Mouse (Mus musculus): Measurements from ENCODE around the gene Zfp651. TPM values are rescaled to one million over a fixed set of nuclear protein-coding genes. Genes with fewer than 3 reads are reported as not detected.

Gene Zfp651
- polyA plus RNA-seq, 1 experiment from 2014 or later, result 30.3 TPM

DNA sequence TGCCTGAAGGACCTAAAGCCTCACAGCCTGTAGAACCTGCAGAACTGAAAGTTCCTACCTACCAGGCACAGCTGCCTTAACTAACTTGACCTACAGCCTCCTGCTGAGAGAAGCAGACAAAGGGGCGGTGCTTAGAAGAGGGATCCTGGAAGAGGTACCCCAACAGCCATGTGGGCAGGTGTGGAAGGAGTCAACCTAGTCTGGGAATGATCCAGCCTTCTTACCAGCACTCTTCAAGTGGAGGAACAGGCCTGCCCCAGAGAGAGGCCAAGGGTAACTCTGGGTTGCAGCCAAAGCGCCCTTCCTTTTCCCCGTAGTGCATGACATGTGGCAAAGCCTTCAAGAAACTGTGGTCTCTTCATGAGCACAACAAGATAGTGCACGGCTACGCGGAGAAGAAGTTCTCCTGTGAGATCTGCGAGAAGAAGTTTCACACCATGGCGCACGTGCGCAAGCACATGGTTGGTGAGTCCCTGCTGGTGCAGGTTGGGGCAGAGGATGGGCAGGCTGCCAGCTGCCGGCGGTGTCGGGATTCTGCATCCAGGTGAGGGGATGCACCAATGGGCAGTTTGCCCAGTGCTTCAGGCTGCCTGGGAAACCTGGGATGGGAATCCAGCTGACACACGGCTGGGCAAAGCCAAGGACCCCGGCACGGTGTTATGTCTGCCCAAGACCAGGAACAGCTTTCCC is 6.2 kb downstream of the Zfp651 start:
- Histone ChIP-seq H3K4me2 (no peak overlapping the region), H3K36me3 (replicated peaks) (peaks cover 16% of the 10 kb centered on the region; the same call in 1 of the 2 replicates), H3K4me1 (peaks cover 19% of the 10 kb centered on the region), H3K4me3 (no peak overlapping the region), H3K27me3 (replicated peaks) (no peaks in the 10 kb centered on the region), H3K9ac (no peak overlapping the region), H3K9me3 (no peaks in the 10 kb centered on the region), H3K27ac (no peak overlapping the region)
- ATAC-seq (replicated peaks), result no peak
- WGBS, result 92% methylated on average over 16 of the region's 16 CpGs

GRCm38 (mm10) chr9:121772412-121772811 is 13.3 kb downstream of the Zfp651 start:
- peaks cover 6% of the 10 kb centered on the region; the same call in 1 of the 2 replicates for H3K36me3 ChIP-seq (replicated peaks)
- no peak overlapping the region for H3K4me2 ChIP-seq
- H3K4me1 ChIP-seq, result peaks cover 1% of the 10 kb centered on the region
- H3K4me3 ChIP-seq, result no peak overlapping the region
- no peak overlapping the region for H3K9ac ChIP-seq
- no peaks in the 10 kb centered on the region for H3K9me3 ChIP-seq
- no peak for ATAC-seq (replicated peaks)
- H3K27me3 ChIP-seq (replicated peaks), result peaks cover 20% of the 10 kb centered on the region
- H3K27ac ChIP-seq, result no peak overlapping the region
- WGBS, result 83% methylated on average over 5 of the region's 5 CpGs

DNA sequence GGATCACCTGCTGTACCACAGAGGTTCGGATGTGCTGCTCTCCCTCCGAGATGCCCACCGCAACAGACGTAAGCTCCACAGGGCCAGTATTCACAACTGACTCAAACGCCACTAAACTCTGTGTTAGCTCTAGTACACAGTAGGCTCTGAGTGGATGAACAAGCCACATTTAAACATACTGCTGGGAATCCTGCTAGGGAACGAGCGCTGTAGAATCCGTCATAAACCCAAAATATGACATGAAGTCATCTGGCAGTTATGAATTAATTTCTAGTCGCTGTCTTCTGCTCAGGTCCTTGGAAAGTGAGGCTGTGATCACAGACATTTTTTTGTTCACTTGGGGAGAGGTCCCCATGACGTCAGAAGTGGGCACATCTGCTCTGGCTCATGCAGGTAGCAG is 16.8 kb downstream of the Zfp651 start:
- 83% methylated on average over 10 of the region's 10 CpGs for WGBS
- no peaks in the 10 kb centered on the region for H3K36me3 ChIP-seq (replicated peaks)
- peaks cover 12% of the 10 kb centered on the region for H3K4me1 ChIP-seq
- H3K4me2 ChIP-seq, result no peak overlapping the region
- H3K9ac ChIP-seq, result no peak overlapping the region
- ATAC-seq (replicated peaks), result no peak
- no peak overlapping the region for H3K4me3 ChIP-seq
- H3K9me3 ChIP-seq, result no peaks in the 10 kb centered on the region
- peaks cover 47% of the 10 kb centered on the region for H3K27me3 ChIP-seq (replicated peaks)
- no peak overlapping the region for H3K27ac ChIP-seq

DNA sequence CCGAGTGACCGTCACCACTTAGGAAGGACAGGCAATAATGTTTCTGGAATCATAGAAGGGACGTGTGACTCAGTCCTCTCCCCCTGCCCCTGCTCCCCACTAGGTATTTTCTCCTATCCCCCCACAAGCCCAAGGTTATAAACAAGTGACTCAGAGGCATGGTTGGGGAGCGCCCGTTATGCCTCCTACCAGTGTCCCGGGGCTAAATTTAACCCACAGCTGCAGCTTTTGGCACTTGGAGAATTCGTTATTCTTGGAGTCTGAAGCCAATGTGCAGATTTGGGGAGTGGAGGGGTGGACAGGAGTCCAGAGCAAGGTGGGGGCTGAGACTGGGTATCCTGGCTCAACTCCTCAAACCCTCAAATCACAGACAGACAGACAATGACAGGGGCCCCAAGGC is 17.4 kb downstream of the Zfp651 start:
- 84% methylated on average over 7 of the region's 7 CpGs for WGBS
- Histone ChIP-seq H3K27ac (no peak overlapping the region), H3K4me3 (no peak overlapping the region), H3K4me2 (no peak overlapping the region), H3K4me1 (peaks cover 12% of the 10 kb centered on the region), H3K27me3 (replicated peaks) (peaks cover 47% of the 10 kb centered on the region), H3K36me3 (replicated peaks) (no peaks in the 10 kb centered on the region), H3K9ac (no peak overlapping the region), H3K9me3 (no peaks in the 10 kb centered on the region)
- ATAC-seq (replicated peaks), result no peak

GRCm38 (mm10) chr9:121777484-121778065 is 18.4 kb downstream of the Zfp651 start, which contains the start of gene Klhl40:
Gene Klhl40, plus strand, starts transcription at chr9:121777607.
- H3K27ac ChIP-seq, result 0 out of 2 replicates have a peak within 1 kb of the TSS, but pooled peaks have one; percentile 17
- peak within 1 kb of the TSS; percentile 40 for H3K4me3 ChIP-seq
- H3K9me3 ChIP-seq, result no peaks in the 10 kb centered on the region
- H3K36me3 ChIP-seq (replicated peaks), result no peaks in the 10 kb centered on the region
- H3K27me3 ChIP-seq (replicated peaks), result peaks cover 47% of the 10 kb centered on the region
- ATAC-seq (replicated peaks), result peak; percentile 49
- H3K4me1 ChIP-seq, result peaks cover 12% of the 10 kb centered on the region
- peak within 1 kb of the TSS; percentile 31 for H3K9ac ChIP-seq
- peak within 1 kb of the TSS; percentile 73 for H3K4me2 ChIP-seq
- WGBS, result 16% methylated on average over 30 of the region's 30 CpGs

DNA sequence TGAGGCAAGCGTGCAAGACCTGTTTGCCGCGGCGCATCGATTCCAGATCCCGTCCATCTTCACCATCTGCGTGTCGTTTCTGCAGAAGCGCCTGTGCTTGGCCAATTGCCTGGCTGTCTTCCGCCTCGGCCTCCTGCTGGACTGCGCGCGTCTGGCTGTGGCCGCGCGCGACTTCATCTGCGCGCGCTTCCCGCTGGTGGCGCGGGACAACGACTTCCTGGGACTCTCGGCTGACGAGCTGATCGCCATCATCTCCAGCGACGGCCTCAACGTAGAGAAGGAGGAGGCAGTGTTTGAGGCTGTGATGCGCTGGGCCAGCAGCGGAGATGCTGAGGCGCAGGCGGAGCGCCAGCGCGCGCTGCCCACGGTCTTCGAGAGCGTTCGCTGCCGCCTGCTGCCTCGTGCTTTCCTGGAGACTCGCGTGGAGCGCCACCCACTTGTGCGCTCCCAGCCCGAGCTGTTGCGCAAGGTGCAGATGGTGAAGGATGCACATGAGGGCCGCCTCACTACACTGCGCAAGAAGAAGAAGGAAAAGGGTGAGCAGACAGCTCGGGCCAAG is 19.0 kb downstream of the Zfp651 start:
- Histone ChIP-seq H3K4me2 (peak overlapping the region; percentile 73), H3K9ac (peak overlapping the region; percentile 31), H3K4me1 (peaks cover 12% of the 10 kb centered on the region), H3K4me3 (peak overlapping the region; percentile 40), H3K36me3 (replicated peaks) (no peaks in the 10 kb centered on the region), H3K27me3 (replicated peaks) (peaks cover 47% of the 10 kb centered on the region), H3K9me3 (no peaks in the 10 kb centered on the region), H3K27ac (0 out of 2 replicates have a peak overlapping the region, but pooled peaks have one; percentile 17)
- ATAC-seq (replicated peaks), result peak; percentile 67
- 13% methylated on average over 54 of the region's 54 CpGs for WGBS

GRCm38 (mm10) chr9:121784801-121785200 is 25.7 kb downstream of the Zfp651 start:
- Histone ChIP-seq H3K27me3 (replicated peaks) (peaks cover 3% of the 10 kb centered on the region; the same call in 1 of the 2 replicates), H3K36me3 (replicated peaks) (no peaks in the 10 kb centered on the region), H3K27ac (no peak overlapping the region), H3K9me3 (no peaks in the 10 kb centered on the region), H3K9ac (no peak overlapping the region), H3K4me3 (no peak overlapping the region), H3K4me2 (no peak overlapping the region), H3K4me1 (no peaks in the 10 kb centered on the region)
- WGBS, result 88% methylated on average over 12 of the region's 12 CpGs
- ATAC-seq (replicated peaks), result no peak

GRCm38 (mm10) chr9:121785261-121785660 is 26.1 kb downstream of the Zfp651 start:
- no peak for ATAC-seq (replicated peaks)
- no peaks in the 10 kb centered on the region for H3K36me3 ChIP-seq (replicated peaks)
- H3K27ac ChIP-seq, result no peak overlapping the region
- no peaks in the 10 kb centered on the region for H3K9me3 ChIP-seq
- no peak overlapping the region for H3K4me2 ChIP-seq
- H3K27me3 ChIP-seq (replicated peaks), result no peaks in the 10 kb centered on the region
- no peak overlapping the region for H3K4me3 ChIP-seq
- WGBS, result 85% methylated on average over 8 of the region's 8 CpGs
- H3K4me1 ChIP-seq, result no peaks in the 10 kb centered on the region
- no peak overlapping the region for H3K9ac ChIP-seq

DNA sequence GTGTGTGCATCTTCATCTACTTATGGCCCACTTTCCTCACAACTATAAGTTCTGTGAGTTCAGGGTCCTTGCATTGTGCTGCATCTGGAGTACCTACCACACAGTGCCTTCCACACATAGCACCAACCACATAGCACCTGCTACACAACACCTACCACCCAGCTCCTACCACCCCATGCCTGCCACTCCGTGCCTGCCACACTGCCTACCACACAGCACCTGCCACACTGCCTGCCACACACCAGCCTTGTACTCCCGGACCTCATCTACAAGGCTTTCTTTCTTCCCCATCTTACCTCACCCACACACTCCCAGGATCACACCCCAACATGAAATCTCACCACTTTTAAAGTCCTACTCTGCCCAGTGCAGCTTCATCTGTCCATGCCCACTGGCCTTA is 27.2 kb downstream of the Zfp651 start:
- H3K27me3 ChIP-seq (replicated peaks), result no peaks in the 10 kb centered on the region
- H3K4me2 ChIP-seq, result no peak overlapping the region
- 80% methylated on average over 2 of the region's 2 CpGs for WGBS
- no peaks in the 10 kb centered on the region for H3K9me3 ChIP-seq
- no peak overlapping the region for H3K27ac ChIP-seq
- no peaks in the 10 kb centered on the region for H3K4me1 ChIP-seq
- H3K9ac ChIP-seq, result no peak overlapping the region
- H3K4me3 ChIP-seq, result no peak overlapping the region
- no peaks in the 10 kb centered on the region for H3K36me3 ChIP-seq (replicated peaks)
- no peak for ATAC-seq (replicated peaks)

DNA sequence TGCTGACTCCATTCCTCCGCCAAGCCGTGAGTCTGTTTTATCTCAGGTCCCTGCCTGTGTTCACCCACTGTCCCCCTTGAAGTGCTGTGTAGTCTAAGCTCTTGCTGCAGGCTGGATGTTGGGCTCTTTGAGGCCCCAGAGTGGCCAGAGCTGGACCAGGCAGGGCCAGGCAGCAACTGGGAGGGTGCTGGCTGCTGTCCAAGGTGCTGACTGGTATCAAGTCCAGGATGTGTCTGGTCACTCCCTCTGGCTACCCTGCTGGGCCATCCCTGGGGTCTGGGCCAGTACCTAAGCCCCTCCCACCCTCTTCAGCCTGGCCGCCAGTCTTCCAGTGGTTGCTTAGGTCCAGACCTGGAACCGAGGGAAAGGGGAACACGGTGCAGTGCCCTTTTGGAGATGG is 32.1 kb downstream of the Zfp651 start:
- 0 out of 2 replicates have a peak, but pooled peaks cover 2% of the 10 kb centered on the region for H3K27me3 ChIP-seq (replicated peaks)
- no peaks in the 10 kb centered on the region; the same call in 1 of the 2 replicates for H3K4me1 ChIP-seq
- no peak overlapping the region for H3K4me3 ChIP-seq
- H3K9ac ChIP-seq, result no peak overlapping the region
- H3K4me2 ChIP-seq, result no peak overlapping the region
- no peaks in the 10 kb centered on the region for H3K9me3 ChIP-seq
- ATAC-seq (replicated peaks), result no peak
- no peak overlapping the region for H3K27ac ChIP-seq
- no peaks in the 10 kb centered on the region for H3K36me3 ChIP-seq (replicated peaks)
- 13% methylated on average over 5 of the region's 5 CpGs for WGBS

DNA sequence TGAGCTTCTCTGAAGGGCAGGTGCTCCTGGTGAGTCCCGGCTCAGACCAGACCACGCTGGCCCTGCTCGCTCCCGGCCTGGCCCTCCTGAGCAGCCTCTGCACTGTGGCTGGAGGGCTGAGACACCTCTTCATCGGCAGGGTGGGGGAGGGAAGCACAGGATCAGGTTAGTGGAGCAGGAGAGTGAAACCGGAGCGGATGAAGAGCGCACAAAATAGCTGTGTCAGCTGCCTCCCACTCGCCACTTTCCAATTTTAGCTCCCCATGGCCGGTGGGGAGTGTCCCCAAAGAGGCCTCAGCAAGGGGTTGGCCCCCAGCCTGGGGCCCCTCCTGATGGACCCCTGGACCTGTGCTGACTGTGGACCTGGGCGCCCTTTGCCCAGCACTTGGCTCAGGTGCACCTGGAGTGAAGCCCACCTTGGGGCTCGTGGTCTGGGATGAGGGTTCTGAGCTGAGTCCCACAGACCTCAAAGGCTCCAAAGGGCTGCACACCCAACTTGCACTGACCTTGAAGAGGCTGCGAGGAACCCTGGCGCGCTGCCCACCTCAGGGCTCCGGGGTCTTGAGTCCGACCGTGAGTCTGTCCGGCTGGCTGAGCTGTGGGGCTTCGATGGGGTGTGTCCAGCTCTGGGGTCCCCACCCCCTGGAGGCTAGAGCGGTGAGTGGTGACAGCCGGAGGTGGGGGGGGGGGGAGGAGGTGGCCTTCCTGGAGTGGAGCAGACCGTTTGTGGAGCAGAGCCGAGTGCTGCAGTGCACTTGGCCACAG is 32.8 kb downstream of the Zfp651 start, which contains the start of gene Hhatl:
Gene Hhatl, minus strand, starts transcription at position 751 of the 765 bp plus-strand sequence.
- Histone ChIP-seq H3K4me3 (no peak within 1 kb of the TSS), H3K9ac (no peak within 1 kb of the TSS), H3K4me2 (no peak within 1 kb of the TSS), H3K27ac (no peak within 1 kb of the TSS), H3K27me3 (replicated peaks) (0 out of 2 replicates have a peak, but pooled peaks cover 2% of the 10 kb centered on the region), H3K9me3 (no peaks in the 10 kb centered on the region), H3K4me1 (no peaks in the 10 kb centered on the region; the same call in 1 of the 2 replicates), H3K36me3 (replicated peaks) (no peaks in the 10 kb centered on the region)
- ATAC-seq (replicated peaks), result no peak
- WGBS, result 42% methylated on average over 24 of the region's 24 CpGs
